Mouse (Mus musculus) retina, embryonic 14.5 days (tissue): Measurements from ENCODE around the gene Igfbpl1.

Experiments
- DNase-seq: peaks from one replicate; pipeline ENCODE4 v3.0.0-alpha.2; 2015; ENCODE audit warnings: low spot score

Gene Igfbpl1

GRCm38 (mm10) chr4:45826275-45827040 is at the start of gene Igfbpl1:
Gene Igfbpl1 (minus strand): TSS chr4:45826923.
- DNase-seq: peak; percentile 59

GRCm38 (mm10) chr4:45872147-45872546 is 45.4 kb upstream of the Igfbpl1 start:
- DNase-seq: no peak

GRCm38 (mm10) chr4:45869021-45869815 is 42.5 kb upstream of the Igfbpl1 start:
- no peak for DNase-seq

- no peak for DNase-seq
Measured at GRCm38 (mm10) chr4:45867416-45867815, 40.7 kb upstream of the Igfbpl1 start.

- no peak for DNase-seq
Measured at GRCm38 (mm10) chr4:45861160-45861559, 34.4 kb upstream of the Igfbpl1 start.

GRCm38 (mm10) chr4:45855803-45856424 is 29.2 kb upstream of the Igfbpl1 start:
- DNase-seq: peak; percentile 88

GRCm38 (mm10) chr4:45853496-45854246 is 26.9 kb upstream of the Igfbpl1 start:
- no peak for DNase-seq

GRCm38 (mm10) chr4:45851640-45852051 is 24.9 kb upstream of the Igfbpl1 start:
- no peak for DNase-seq

GRCm38 (mm10) chr4:45849419-45849818 is 22.7 kb upstream of the Igfbpl1 start:
- DNase-seq: no peak

- no peak for DNase-seq
Measured at GRCm38 (mm10) chr4:45848825-45849156, 22.1 kb upstream of the Igfbpl1 start.

GRCm38 (mm10) chr4:45848109-45848824 is 21.5 kb upstream of the Igfbpl1 start, which contains the start of gene Stra6l:
Gene Stra6l (plus strand): TSS chr4:45848664.
- no peak for DNase-seq

GRCm38 (mm10) chr4:45846263-45846662 is 19.5 kb upstream of the Igfbpl1 start:
- DNase-seq: no peak

GRCm38 (mm10) chr4:45844355-45844754 is 17.6 kb upstream of the Igfbpl1 start:
- DNase-seq: peak; percentile 80

- no peak for DNase-seq
Measured at GRCm38 (mm10) chr4:45833461-45833860, 6.7 kb upstream of the Igfbpl1 start.

GRCm38 (mm10) chr4:45831996-45832395 is 5.3 kb upstream of the Igfbpl1 start:
- DNase-seq: no peak

GRCm38 (mm10) chr4:45829907-45830759 is 3.4 kb upstream of the Igfbpl1 start:
- no peak for DNase-seq

GRCm38 (mm10) chr4:45824761-45825556 is 1.8 kb downstream of the Igfbpl1 start:
- DNase-seq: no peak

- DNase-seq: peak; percentile 75
Measured at GRCm38 (mm10) chr4:45824049-45824760, 2.5 kb downstream of the Igfbpl1 start.
